Mouse (Mus musculus) liver, postnatal 0 days (tissue): ENCODE results near the gene Nbl1. TPM values are rescaled to one million over a fixed set of nuclear protein-coding genes. Genes with fewer than 3 reads are reported as not detected.
A peak's percentile ranks its signal among the peaks of the same experiment; 100 is the strongest.

Source experiments
- ATAC-seq: fragments of 200-750 bp; cut with Nextera tagmentation; 2 replicates; pipeline ENCODE4 v1.8.0; 2017; ENCODE audit warnings: mild to moderate bottlenecking, moderate library complexity
- DNase-seq: peaks from one replicate; pipeline ENCODE4 v3.0.0-alpha.2; 2016
- H3K27ac ChIP-seq: fragments of 300-500 bp; sonication (generic); 2 replicates; pipeline ENCODE4 v1.5.1; 2014; ENCODE audit warnings: antibody characterized with exemption, moderate library complexity, mild to moderate bottlenecking, low read depth
- H3K27me3 ChIP-seq: fragments of 300-500 bp; sonication (generic); 2 replicates; pipeline ENCODE4 v1.6.1; 2014; ENCODE audit warnings: low read length, control low read depth, mixed read lengths; ENCODE audit not compliant: insufficient read depth
- H3K36me3 ChIP-seq: fragments of 300-500 bp; sonication (generic); replicated peaks from 2 replicates; pipeline ENCODE4 v1.6.1; 2014; ENCODE audit warnings: mild to moderate bottlenecking, control low read depth, low read length, moderate library complexity, mixed read lengths; ENCODE audit not compliant: insufficient read depth
- H3K4me1 ChIP-seq: fragments of 300-500 bp; sonication (generic); 2 replicates; pipeline ENCODE4 v1.6.1; 2014; ENCODE audit warnings: antibody characterized with exemption, mild to moderate bottlenecking, control low read depth; ENCODE audit not compliant: insufficient read depth
- H3K4me2 ChIP-seq: fragments of 300-500 bp; sonication (generic); 2 replicates; pipeline ENCODE4 v1.6.1; 2014; ENCODE audit warnings: low read depth, mild to moderate bottlenecking, low read length, moderate library complexity, mixed read lengths
- H3K4me3 ChIP-seq: fragments of 300-500 bp; sonication (generic); 2 replicates; pipeline ENCODE4 v1.5.1; 2014; ENCODE audit warnings: low read depth, low read length
- H3K9ac ChIP-seq: fragments of 300-500 bp; sonication (generic); replicated peaks from 2 replicates; pipeline ENCODE4 v1.6.1; 2014; ENCODE audit warnings: mild to moderate bottlenecking, moderate library complexity
- H3K9me3 ChIP-seq: fragments of 300-500 bp; sonication (generic); 2 replicates; pipeline ENCODE4 v1.6.1; 2016; ENCODE audit warnings: mild to moderate bottlenecking, control low read depth, low read length, mixed read lengths
- CTCF ChIP-seq: sonication (generic); IDR thresholded peaks from 2 replicates; pipeline ENCODE4 v1.5.1; 2016; ENCODE audit warnings: antibody characterized with exemption, low read depth
- EP300 ChIP-seq: IDR thresholded peaks from 2 replicates; pipeline ENCODE4 v1.6.1; 2016; ENCODE audit warnings: antibody characterized with exemption, low read depth, mild to moderate bottlenecking
- WGBS: fragments of 180-500 bp; shearing (Covaris S2); extraction: QIAGEN DNeasy Blood & Tissue Kit; methylation state at CpG from one replicate; pipeline ENCODE4 v1.1.7; 2014; ENCODE audit not compliant: insufficient replicate concordance; 5-methylcytosine and 5-hydroxymethylcytosine counted together
- polyA plus RNA-seq: library from polyadenylated mRNA; unstranded; fragments of >200 nt; fragmentation: Nextera tagmentation; extraction: Ambion mirVana; gene quantifications from 2 replicates; pipeline ENCODE4 v1.2.1, GENCODE M21; 2015

The Nbl1 gene
- polyA plus RNA-seq, 1 experiment from 2014 or later: 3.0 TPM

- ATAC-seq (no peak), DNase-seq (no peak)
- no peak overlapping the region for H3K4me2 ChIP-seq
- H3K9ac ChIP-seq: no peak overlapping the region
- TF ChIP-seq EP300 (no peak), CTCF (no peak)
- H3K4me1 ChIP-seq: peaks cover 47% of the 10 kb centered on the region
- WGBS: 59% methylated on average over 4 of the region's 4 CpGs
- H3K9me3 ChIP-seq: no peaks in the 10 kb centered on the region
- H3K27me3 ChIP-seq: no peaks in the 10 kb centered on the region
- no peak overlapping the region for H3K27ac ChIP-seq
- H3K36me3 ChIP-seq: no peaks in the 10 kb centered on the region
- H3K4me3 ChIP-seq: no peak overlapping the region
Measured at GRCm38 (mm10) chr4:139120281-139120814, 27.6 kb upstream of the Nbl1 start.

- DNase-seq (no peak), ATAC-seq (peak; percentile 86)
- Histone ChIP-seq H3K9me3 (no peaks in the 10 kb centered on the region), H3K4me1 (peaks cover 46% of the 10 kb centered on the region), H3K4me3 (no peak overlapping the region), H3K9ac (no peak overlapping the region), H3K27ac (no peak overlapping the region), H3K27me3 (no peaks in the 10 kb centered on the region), H3K36me3 (no peaks in the 10 kb centered on the region), H3K4me2 (no peak overlapping the region)
- TF ChIP-seq CTCF (no peak), EP300 (peak; percentile 40; the same call in 1 of the 2 replicates)
- WGBS: 41% methylated on average over 3 of the region's 3 CpGs
Measured at GRCm38 (mm10) chr4:139116356-139117063, 23.7 kb upstream of the Nbl1 start.

DNA sequence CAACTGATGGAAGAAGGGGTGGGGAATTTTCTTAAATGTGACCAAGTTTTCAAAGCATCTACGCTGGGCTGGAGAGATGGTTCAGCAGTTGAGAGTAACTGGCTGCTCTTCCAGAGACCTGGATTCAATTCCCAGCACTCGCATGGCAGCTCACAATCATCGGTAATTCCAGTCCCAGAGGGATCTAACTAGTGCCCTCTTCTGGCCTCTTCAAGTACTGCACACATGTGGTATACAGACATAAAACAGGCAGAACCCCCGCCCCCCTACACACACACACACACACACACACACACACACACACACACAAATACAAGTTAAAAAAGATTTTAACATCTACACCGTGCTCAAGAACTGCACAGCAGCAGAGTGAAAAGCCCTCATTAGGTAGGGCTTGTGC is 22.9 kb upstream of the Nbl1 start:
- H3K27ac ChIP-seq: no peak overlapping the region

DNA sequence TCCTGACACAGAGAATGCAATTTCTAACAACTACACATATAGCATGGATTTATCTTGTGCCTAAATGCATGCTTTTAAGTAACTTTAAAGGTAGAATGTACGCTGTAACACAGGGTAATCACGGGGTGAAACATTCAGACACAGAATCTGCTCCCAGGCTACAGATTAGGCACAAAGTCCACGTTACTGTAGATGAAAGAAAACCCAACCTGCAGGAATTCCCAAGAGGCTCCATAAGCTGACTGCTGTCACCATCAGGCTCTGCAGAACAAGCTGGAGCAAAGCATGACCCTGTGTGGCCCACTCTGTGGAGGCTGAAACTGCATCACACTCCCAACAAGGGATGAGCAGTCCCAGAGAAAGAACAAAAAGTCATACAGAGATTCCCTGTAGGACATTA is 19.7 kb upstream of the Nbl1 start:
- Histone ChIP-seq H3K9ac (no peak overlapping the region), H3K4me3 (no peak overlapping the region), H3K9me3 (no peaks in the 10 kb centered on the region), H3K4me2 (no peak overlapping the region), H3K4me1 (peaks cover 31% of the 10 kb centered on the region), H3K27me3 (no peaks in the 10 kb centered on the region), H3K36me3 (0 out of 2 replicates have a peak, but pooled peaks cover under 1% of the 10 kb centered on the region), H3K27ac (no peak overlapping the region)
- DNase-seq (no peak), ATAC-seq (no peak)
- no peak for TF ChIP-seq EP300
- no peak for TF ChIP-seq CTCF
- 57% methylated on average over 3 of the region's 3 CpGs for WGBS

More for the DNA sequence above, 22.9 kb upstream of the Nbl1 start:
- no peaks in the 10 kb centered on the region for H3K27me3 ChIP-seq
- H3K36me3 ChIP-seq: no peaks in the 10 kb centered on the region
- H3K4me3 ChIP-seq: no peak overlapping the region
- WGBS: 91% methylated on average over 5 of the region's 5 CpGs
- DNase-seq (peak; percentile 45), ATAC-seq (no peak)
- H3K4me2 ChIP-seq: no peak overlapping the region
- TF ChIP-seq EP300: no peak
- TF ChIP-seq CTCF: peak; percentile 59
- no peaks in the 10 kb centered on the region for H3K9me3 ChIP-seq
- peaks cover 47% of the 10 kb centered on the region for H3K4me1 ChIP-seq
- no peak overlapping the region for H3K9ac ChIP-seq

GRCm38 (mm10) chr4:139111421-139111820 is 18.6 kb upstream of the Nbl1 start:
- Histone ChIP-seq H3K27ac (no peak overlapping the region), H3K4me3 (no peak overlapping the region), H3K4me2 (0 out of 2 replicates have a peak overlapping the region, but pooled peaks have one; percentile 22), H3K27me3 (no peaks in the 10 kb centered on the region), H3K9ac (no peak overlapping the region), H3K9me3 (no peaks in the 10 kb centered on the region), H3K36me3 (0 out of 2 replicates have a peak, but pooled peaks cover 3% of the 10 kb centered on the region), H3K4me1 (peaks cover 22% of the 10 kb centered on the region)
- ATAC-seq: no peak
- no peak for DNase-seq
- TF ChIP-seq EP300 (no peak), CTCF (no peak)
- 40% methylated on average over 3 of the region's 3 CpGs for WGBS

GRCm38 (mm10) chr4:139110858-139111257 is 18.1 kb upstream of the Nbl1 start:
- Histone ChIP-seq H3K9me3 (no peaks in the 10 kb centered on the region), H3K27ac (0 out of 2 replicates have a peak overlapping the region, but pooled peaks have one; percentile 11), H3K36me3 (0 out of 2 replicates have a peak, but pooled peaks cover 3% of the 10 kb centered on the region), H3K4me2 (0 out of 2 replicates have a peak overlapping the region, but pooled peaks have one; percentile 22), H3K27me3 (no peaks in the 10 kb centered on the region), H3K4me1 (peaks cover 17% of the 10 kb centered on the region), H3K9ac (no peak overlapping the region), H3K4me3 (no peak overlapping the region)
- DNase-seq: no peak
- ATAC-seq: no peak
- 24% methylated on average over 3 of the region's 3 CpGs for WGBS
- TF ChIP-seq EP300 (no peak), CTCF (no peak)
